Mouse (Mus musculus) large intestine, adult 2 months (tissue): ENCODE data around the gene Wnk1. TPM values are rescaled to one million over a fixed set of nuclear protein-coding genes. Genes with fewer than 3 reads are reported as not detected.
A peak's percentile ranks its signal among the peaks of the same experiment; 100 is the strongest.

Experiments
- DNase-seq: peaks from one replicate; pipeline ENCODE4 v3.0.0-alpha.2; 2012; ENCODE audit warnings: low read depth, low spot score
- WGBS: fragments of 180-500 bp; shearing (Covaris S2); methylation state at CpG from one replicate; pipeline ENCODE4 v1.1.7; 2018; 5-methylcytosine and 5-hydroxymethylcytosine counted together
- polyA plus RNA-seq: library from polyadenylated mRNA; depleted of rRNA; stranded (reverse); fragments of >200 nt; gene quantifications from 2 replicates; pipeline ENCODE4 v1.2.3, GENCODE M21; 2012; rRNA removed

Wnk1 gene
- polyA plus RNA-seq, 1 experiment: 32.8 TPM

- 74% methylated on average over 16 of the region's 16 CpGs for WGBS
- no peak for DNase-seq
These were observed 119.8 kb downstream of the Wnk1 start for GRCm38 (mm10) chr6:119918561-119919181.

- no peak for DNase-seq
- 90% methylated on average over 5 of the region's 5 CpGs for WGBS
These were observed 122.8 kb downstream of the Wnk1 start for GRCm38 (mm10) chr6:119915710-119916109.

GRCm38 (mm10) chr6:119912046-119912445 lies 126.4 kb downstream of the Wnk1 start:
- DNase-seq: no peak
- 68% methylated on average over 5 of the region's 5 CpGs for WGBS

GRCm38 (mm10) chr6:119905461-119905860 lies 133.0 kb downstream of the Wnk1 start:
- 74% methylated on average over 5 of the region's 5 CpGs for WGBS
- no peak for DNase-seq

GRCm38 (mm10) chr6:119903081-119903789 lies 135.2 kb downstream of the Wnk1 start:
- WGBS: 9% methylated on average over 15 of the region's 15 CpGs
- DNase-seq: no peak

GRCm38 (mm10) chr6:119902204-119903080 lies 136.0 kb downstream of the Wnk1 start, which contains the start of gene Rad52:
Rad52 (plus strand) TSS chr6:119902698.
- under 1% methylated on average over 67 of the region's 67 CpGs for WGBS

GRCm38 (mm10) chr6:119892711-119893110 lies 145.8 kb downstream of the Wnk1 start:
- DNase-seq: no peak
- 89% methylated on average over 7 of the region's 7 CpGs for whole genome bisulfite sequencing

More at GRCm38 (mm10) chr6:119902204-119903080, 136.0 kb downstream of the Wnk1 start, which contains the start of gene Rad52:
- DNase-seq: peak; percentile 75

- 67% methylated on average over 7 of the region's 7 CpGs for WGBS
- DNase-seq: no peak
These were observed 155.3 kb downstream of the Wnk1 start for GRCm38 (mm10) chr6:119883151-119883550.

Other genes with a start within 250 kb of the Wnk1 start
- gene Erc1, start 190.5 kb downstream of the Wnk1 start, polyA plus RNA-seq: 4.7 and 6.3 TPM in 2 replicates
- gene Rad52, start 136.0 kb downstream of the Wnk1 start, polyA plus RNA-seq: 14.1 and 22.4 TPM in 2 replicates
- gene Ninj2, start 54.7 kb upstream of the Wnk1 start, polyA plus RNA-seq: 0.34 TPM in 1 of 2 replicates, not detected in the other